Comparison of ENCODE assay signal across 27 mouse cellular contexts in genomic region chr12:27653541-27653940, GRCm38 (mm10).
"Had no signal": no experiment of that assay in that cellular context is flagged by ENCODE, and none has a peak within 500 bp of the region (broad histone marks: within the 10 kb centered on the region; RNA-seq: fewer than 3 reads in every experiment).

No protein-coding gene starts in this region.

- H3K27me3 ChIP-seq: heart, embryonic 13.5 days; heart, embryonic 15.5 days; hindbrain, embryonic 13.5 days; hindbrain, embryonic 15.5 days; kidney, embryonic 15.5 days; limb, embryonic 12.5 days; liver, embryonic 13.5 days; liver, embryonic 15.5 days had no signal

- H3K9me3 ChIP-seq: heart, embryonic 13.5 days; heart, embryonic 15.5 days; hindbrain, embryonic 13.5 days; hindbrain, embryonic 15.5 days; kidney, embryonic 15.5 days; limb, embryonic 12.5 days; liver, embryonic 13.5 days; liver, embryonic 15.5 days had no signal

- H3K9ac ChIP-seq: heart, embryonic 13.5 days; heart, embryonic 15.5 days; hindbrain, embryonic 13.5 days; hindbrain, embryonic 15.5 days; kidney, embryonic 15.5 days; limb, embryonic 12.5 days; liver, embryonic 13.5 days; liver, embryonic 15.5 days had no signal

- H3K4me1 ChIP-seq: heart, embryonic 15.5 days; kidney, embryonic 15.5 days; liver, embryonic 13.5 days; liver, embryonic 15.5 days had no signal

- DNase-seq: gastrocnemius, postnatal 14 days; gastrocnemius, postnatal 36 days; heart, adult 18-20 months; heart, postnatal 14 days; heart, postnatal 36 days; kidney, adult 11 months; kidney, adult 2 months; kidney, adult 9 months; kidney, postnatal 14 days; kidney, postnatal 36 days; layer of hippocampus, adult 9-11 months; layer of hippocampus, postnatal 36 days; left cerebral cortex, postnatal 4 days; liver; liver, embryonic 13.5 days had no signal

- ATAC-seq: hindbrain, postnatal 0 days; intestine, embryonic 16.5 days had no signal

- H3K4me3 ChIP-seq: heart, embryonic 13.5 days; heart, embryonic 15.5 days; hindbrain, embryonic 13.5 days; hindbrain, embryonic 15.5 days; kidney, embryonic 15.5 days; limb, embryonic 12.5 days; liver, embryonic 13.5 days; liver, embryonic 15.5 days had no signal

- H3K4me2 ChIP-seq: heart, embryonic 11.5 days; heart, embryonic 13.5 days; heart, embryonic 15.5 days; hindbrain, embryonic 13.5 days; hindbrain, embryonic 15.5 days; kidney, embryonic 15.5 days; limb, embryonic 12.5 days; liver, embryonic 11.5 days; liver, embryonic 13.5 days; liver, embryonic 15.5 days had no signal

- H3K27ac ChIP-seq: heart, embryonic 13.5 days; heart, embryonic 15.5 days; hindbrain, embryonic 13.5 days; hindbrain, embryonic 15.5 days; hindbrain, postnatal 0 days; kidney, embryonic 15.5 days; kidney, postnatal 0 days; limb, embryonic 12.5 days; liver, embryonic 13.5 days; liver, embryonic 15.5 days had no signal

- H3K36me3 ChIP-seq: heart, embryonic 13.5 days; heart, embryonic 15.5 days; hindbrain, embryonic 13.5 days; hindbrain, embryonic 15.5 days; kidney, embryonic 15.5 days; limb, embryonic 12.5 days; liver, embryonic 13.5 days; liver, embryonic 15.5 days had no signal
